Mouse (Mus musculus): ENCODE results near the gene Dnhd1. TPM values are rescaled to one million over a fixed set of nuclear protein-coding genes. Genes with fewer than 3 reads are reported as not detected.
"Not testable (repeated sequence)": the region's sequence is repeated elsewhere in the genome, so short reads cannot be mapped to it uniquely, and the experiment has no call there.

Gene Dnhd1
- polyA plus RNA-seq, 1 experiment from 2014 or later = 0.51 TPM

DNA sequence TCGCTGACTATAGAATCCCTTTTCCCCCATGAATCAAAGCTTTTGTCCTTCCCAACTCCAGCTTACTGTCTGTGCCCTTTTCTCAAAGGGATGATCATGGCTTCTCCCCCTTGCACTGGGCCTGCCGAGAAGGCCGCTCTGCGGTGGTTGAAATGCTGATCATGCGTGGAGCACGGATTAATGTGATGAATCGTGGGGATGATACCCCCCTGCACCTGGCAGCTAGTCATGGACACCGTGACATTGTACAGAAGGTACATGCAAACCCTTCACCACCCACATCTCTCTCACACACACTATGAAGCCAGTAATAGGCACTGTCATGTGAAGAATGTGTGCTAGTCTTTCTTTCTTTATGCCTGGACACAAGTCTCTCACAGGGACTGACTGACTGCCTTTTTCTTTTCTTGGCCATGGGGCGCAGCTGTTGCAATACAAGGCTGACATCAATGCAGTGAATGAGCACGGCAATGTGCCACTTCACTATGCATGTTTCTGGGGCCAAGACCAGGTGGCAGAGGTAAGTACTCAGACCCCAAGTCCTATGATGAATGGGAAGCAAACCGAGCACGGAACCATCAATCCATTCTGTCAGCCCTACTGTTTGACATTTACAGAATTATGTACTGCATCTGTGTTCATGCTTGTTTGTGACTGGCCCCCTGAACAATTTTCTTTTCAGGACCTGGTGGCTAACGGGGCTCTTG, 89.6 kb downstream of the Dnhd1 start:
- H3K36me3 ChIP-seq (ENCODE audit: control insufficient read depth, insufficient read depth, low read length) = peaks cover 40% of the 10 kb centered on the region
- H3K4me3 ChIP-seq (ENCODE audit: control insufficient read depth in 1 of 2, insufficient read depth in 1 of 2, low read depth in 1 of 2, low read length in 2 of 2) = no peak overlapping the region
- 91% methylated on average over 13 of the region's 13 CpGs for WGBS
- peaks cover 5 to 30% of the 10 kb centered on the region in 2 experiments for H3K4me1 ChIP-seq (ENCODE audit: control insufficient read depth in 2 of 2, insufficient read depth in 2 of 2, low read length in 2 of 2)
- H3K27me3 ChIP-seq (ENCODE audit: control insufficient read depth, insufficient read depth, low read length) = no peaks in the 10 kb centered on the region
- no peak overlapping the region for H3K4me2 ChIP-seq (ENCODE audit: low read length)
- H3K9me3 ChIP-seq (ENCODE audit: control insufficient read depth, low read length) = no peaks in the 10 kb centered on the region
- H3K9ac ChIP-seq (ENCODE audit: low read length) = no peak overlapping the region
- peak overlapping the region in 1 of 2 experiments; percentile 88; a peak in 2 of 4 replicates for H3K27ac ChIP-seq (replicated peaks in 1 of 2; ENCODE audit: control insufficient read depth in 1 of 2, insufficient read depth in 1 of 2, low read depth in 2 of 2, low read length in 2 of 2)
- ATAC-seq (ENCODE audit: insufficient number of reproducible peaks, insufficient read depth, low FRiP score, low read depth) = no peak

DNA sequence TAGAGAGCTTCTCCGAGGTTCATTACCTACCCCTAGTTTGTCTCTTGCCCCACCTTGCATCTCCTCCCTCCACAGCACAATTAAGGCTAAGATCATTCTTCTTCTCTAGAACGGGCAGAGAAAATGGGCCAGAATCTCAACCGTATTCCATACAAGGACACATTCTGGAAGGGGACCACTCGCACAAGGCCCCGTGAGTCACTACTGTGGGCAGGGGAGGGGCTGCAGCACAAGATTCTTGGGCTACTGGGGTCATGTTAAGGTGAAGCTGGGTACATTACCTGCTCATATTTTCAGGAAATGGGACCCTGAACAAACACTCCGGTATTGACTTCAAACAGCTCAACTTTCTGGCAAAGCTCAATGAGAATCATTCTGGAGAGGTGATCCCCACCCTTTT, 90.2 kb downstream of the Dnhd1 start:
- H3K27ac ChIP-seq (replicated peaks in 1 of 2; ENCODE audit: control insufficient read depth in 1 of 2, insufficient read depth in 1 of 2, low read depth in 2 of 2, low read length in 2 of 2) = 0 out of 4 replicates have a peak overlapping the region, but pooled peaks of 1 of the 2 experiments have one; percentile 8
- H3K27me3 ChIP-seq (ENCODE audit: control insufficient read depth, insufficient read depth, low read length) = no peaks in the 10 kb centered on the region
- ATAC-seq (ENCODE audit: insufficient number of reproducible peaks, insufficient read depth, low FRiP score, low read depth) = no peak
- peaks cover 40% of the 10 kb centered on the region for H3K36me3 ChIP-seq (ENCODE audit: control insufficient read depth, insufficient read depth, low read length)
- 88% methylated on average over 6 of the region's 6 CpGs for WGBS
- peaks cover 3 to 25% of the 10 kb centered on the region in 2 experiments for H3K4me1 ChIP-seq (ENCODE audit: control insufficient read depth in 2 of 2, insufficient read depth in 2 of 2, low read length in 2 of 2)
- H3K9ac ChIP-seq (ENCODE audit: low read length) = no peak overlapping the region
- H3K4me2 ChIP-seq (ENCODE audit: low read length) = no peak overlapping the region
- H3K9me3 ChIP-seq (ENCODE audit: control insufficient read depth, low read length) = no peaks in the 10 kb centered on the region
- H3K4me3 ChIP-seq (ENCODE audit: control insufficient read depth in 1 of 2, insufficient read depth in 1 of 2, low read depth in 1 of 2, low read length in 2 of 2) = no peak overlapping the region

DNA sequence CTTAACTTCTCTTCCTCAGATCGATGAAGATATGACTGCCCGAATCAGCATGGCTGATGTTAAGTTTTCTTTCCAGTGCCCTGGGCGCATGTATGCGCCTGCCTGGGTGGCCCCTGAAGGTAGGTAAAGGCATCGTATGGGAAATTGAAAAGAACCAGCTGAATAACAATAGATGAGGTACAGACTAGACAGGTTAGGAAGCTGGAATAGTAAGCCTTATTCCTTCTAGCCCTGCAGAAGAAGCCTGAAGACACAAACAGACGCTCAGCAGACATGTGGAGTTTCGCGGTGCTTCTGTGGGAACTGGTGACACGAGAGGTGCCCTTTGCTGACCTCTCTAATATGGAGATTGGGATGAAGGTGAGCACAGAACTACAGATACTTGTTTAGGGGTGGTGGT, 91.4 kb downstream of the Dnhd1 start:
- ATAC-seq (ENCODE audit: insufficient number of reproducible peaks, insufficient read depth, low FRiP score, low read depth) = no peak
- WGBS = 87% methylated on average over 9 of the region's 9 CpGs
- Histone ChIP-seq H3K9me3 (ENCODE audit: control insufficient read depth, low read length) (no peaks in the 10 kb centered on the region), H3K36me3 (ENCODE audit: control insufficient read depth, insufficient read depth, low read length) (peaks cover 50% of the 10 kb centered on the region), H3K27me3 (ENCODE audit: control insufficient read depth, insufficient read depth, low read length) (no peaks in the 10 kb centered on the region), H3K27ac (replicated peaks in 1 of 2; ENCODE audit: control insufficient read depth in 1 of 2, insufficient read depth in 1 of 2, low read depth in 2 of 2, low read length in 2 of 2) (no peak overlapping the region), H3K4me3 (ENCODE audit: control insufficient read depth in 1 of 2, insufficient read depth in 1 of 2, low read depth in 1 of 2, low read length in 2 of 2) (no peak overlapping the region), H3K9ac (ENCODE audit: low read length) (no peak overlapping the region), H3K4me2 (ENCODE audit: low read length) (no peak overlapping the region), H3K4me1 (ENCODE audit: control insufficient read depth in 2 of 2, insufficient read depth in 2 of 2, low read length in 2 of 2) (peaks cover 3 to 25% of the 10 kb centered on the region in 2 experiments)

DNA sequence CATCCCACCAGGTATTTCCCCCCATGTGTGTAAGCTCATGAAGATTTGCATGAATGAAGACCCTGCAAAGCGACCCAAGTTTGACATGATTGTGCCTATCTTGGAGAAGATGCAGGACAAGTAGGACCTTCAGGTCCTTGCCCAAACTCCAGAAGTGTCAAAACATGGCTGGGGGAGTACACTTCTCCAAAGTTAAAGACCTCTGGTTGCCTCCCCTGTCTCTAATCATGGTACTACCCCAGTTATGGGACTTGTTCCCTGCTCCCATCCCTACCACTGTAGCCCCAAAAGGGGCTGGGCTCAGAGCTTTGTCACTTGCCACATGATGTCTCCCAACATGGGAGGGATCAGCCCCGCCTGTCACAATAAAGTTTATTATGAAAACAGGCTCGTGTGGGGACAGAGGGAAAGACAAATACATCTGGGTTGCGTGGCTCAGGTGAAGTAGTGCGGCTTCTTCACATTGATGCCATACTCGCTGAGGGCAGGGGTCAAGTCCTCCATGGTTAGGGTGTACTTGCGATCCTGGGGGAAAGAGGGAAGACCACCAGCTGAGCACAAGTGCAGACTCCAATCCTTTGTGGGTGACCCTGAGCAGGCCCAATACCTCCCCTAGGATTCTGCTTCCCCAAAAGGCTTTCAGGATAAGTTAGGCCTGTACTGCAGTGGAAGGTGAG, 92.0 kb downstream of the Dnhd1 start:
- peak overlapping the region in 1 of 2 experiments; percentile 87; a peak in 1 of 4 replicates for H3K4me3 ChIP-seq (ENCODE audit: control insufficient read depth in 1 of 2, insufficient read depth in 1 of 2, low read depth in 1 of 2, low read length in 2 of 2)
- H3K36me3 ChIP-seq (ENCODE audit: control insufficient read depth, insufficient read depth, low read length) = peaks cover 56% of the 10 kb centered on the region
- not testable (repeated sequence) for H3K9me3 ChIP-seq (ENCODE audit: control insufficient read depth, low read length); ATAC-seq (ENCODE audit: insufficient number of reproducible peaks, insufficient read depth, low FRiP score, low read depth); H3K27ac ChIP-seq (replicated peaks in 1 of 2; ENCODE audit: control insufficient read depth in 1 of 2, insufficient read depth in 1 of 2, low read depth in 2 of 2, low read length in 2 of 2); H3K27me3 ChIP-seq (ENCODE audit: control insufficient read depth, insufficient read depth, low read length)
- H3K9ac ChIP-seq (ENCODE audit: low read length) = peak overlapping the region; percentile 86; the same call in 1 of the 2 replicates
- peak overlapping the region; percentile 85; the same call in 1 of the 2 replicates for H3K4me2 ChIP-seq (ENCODE audit: low read length)
- peaks cover 3 to 22% of the 10 kb centered on the region in 2 experiments for H3K4me1 ChIP-seq (ENCODE audit: control insufficient read depth in 2 of 2, insufficient read depth in 2 of 2, low read length in 2 of 2)
- WGBS = 78% methylated on average over 7 of the region's 7 CpGs

DNA sequence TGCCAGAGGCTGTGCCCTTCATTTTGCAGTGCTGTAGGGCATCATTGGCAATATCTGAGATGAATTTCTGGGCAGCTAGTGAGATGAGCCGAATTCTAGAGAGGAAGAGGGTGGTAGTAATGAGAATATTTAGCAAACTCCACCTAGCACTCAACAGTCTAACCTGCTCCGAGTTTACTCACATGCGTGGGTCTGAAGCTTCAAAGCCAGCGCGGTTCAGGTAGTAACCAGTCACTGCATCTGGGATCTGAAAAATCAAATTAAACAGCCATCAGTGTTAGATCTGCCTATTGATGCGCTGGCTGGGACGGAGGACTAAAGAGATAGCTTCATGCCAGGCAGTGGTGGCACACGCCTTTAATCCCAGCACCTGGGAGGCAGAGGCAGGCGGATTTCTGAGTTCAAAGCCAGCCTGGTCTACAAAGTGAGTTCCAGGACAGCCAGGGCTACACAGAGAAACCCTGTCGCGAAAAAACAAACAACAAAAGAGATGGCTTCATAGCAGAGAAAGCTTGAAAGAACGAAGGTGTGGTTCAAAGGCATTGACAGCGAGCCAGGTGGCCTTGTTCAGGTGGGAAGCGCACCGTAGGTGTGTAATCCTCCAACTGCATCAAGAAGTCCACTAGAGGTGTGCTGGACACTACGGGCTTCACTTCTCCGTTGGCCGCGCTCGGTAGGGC, 92.8 kb downstream of the Dnhd1 start:
- Histone ChIP-seq H3K36me3 (ENCODE audit: control insufficient read depth, insufficient read depth, low read length) (peaks cover 63% of the 10 kb centered on the region), H3K9ac (ENCODE audit: low read length) (peak overlapping the region; percentile 86), H3K4me1 (ENCODE audit: control insufficient read depth in 2 of 2, insufficient read depth in 2 of 2, low read length in 2 of 2) (peaks cover 3 to 15% of the 10 kb centered on the region in 2 experiments), H3K4me2 (ENCODE audit: low read length) (peak overlapping the region; percentile 85), H3K27ac (replicated peaks in 1 of 2; ENCODE audit: control insufficient read depth in 1 of 2, insufficient read depth in 1 of 2, low read depth in 2 of 2, low read length in 2 of 2) (peak overlapping the region in 1 of 2 experiments; percentile 77; a peak in 3 of 4 replicates), H3K4me3 (ENCODE audit: control insufficient read depth in 1 of 2, insufficient read depth in 1 of 2, low read depth in 1 of 2, low read length in 2 of 2) (peak overlapping the region; percentile 73 to 87)
- not testable (repeated sequence) for H3K9me3 ChIP-seq (ENCODE audit: control insufficient read depth, low read length); H3K27me3 ChIP-seq (ENCODE audit: control insufficient read depth, insufficient read depth, low read length); ATAC-seq (ENCODE audit: insufficient number of reproducible peaks, insufficient read depth, low FRiP score, low read depth)
- 31% methylated on average over 20 of the region's 20 CpGs for WGBS

DNA sequence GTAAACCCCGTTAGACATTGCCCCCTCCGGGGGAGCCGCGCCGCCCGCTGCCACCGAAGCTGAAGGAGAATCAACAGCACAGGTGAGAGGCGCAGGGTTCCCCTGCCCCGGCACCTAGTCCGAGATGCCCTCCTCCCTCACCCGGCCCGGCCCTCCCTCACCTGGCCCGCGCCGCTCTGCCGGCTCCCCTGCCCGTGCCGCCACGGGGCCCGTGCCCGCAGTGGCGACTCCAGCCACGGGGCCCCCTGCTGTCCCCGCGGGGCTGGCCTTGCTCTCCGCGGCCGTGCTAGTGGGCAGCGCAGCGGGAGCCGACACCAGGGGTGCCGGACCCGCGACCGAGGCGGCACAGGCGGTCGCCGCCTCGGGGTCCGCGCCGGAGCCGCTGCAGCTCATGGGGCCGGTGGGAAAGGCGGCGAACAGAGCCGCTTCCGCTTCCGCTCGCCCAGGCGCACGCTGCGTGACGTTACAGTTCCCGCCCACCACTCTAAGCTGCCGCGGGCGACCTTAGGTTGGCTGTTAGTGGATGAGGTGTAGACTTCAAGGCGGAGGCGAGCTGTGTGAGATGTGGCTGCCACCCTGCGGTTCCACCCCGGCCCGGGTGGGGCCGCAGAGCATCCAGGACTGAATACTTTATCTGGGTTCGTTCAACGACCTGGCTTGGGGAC, 93.4 kb downstream of the Dnhd1 start, which contains the start of gene Taf10:
Gene Taf10 (minus strand): TSS at position 436 of the 665 bp plus-strand sequence.
- no peaks in the 10 kb centered on the region for H3K9me3 ChIP-seq (ENCODE audit: control insufficient read depth, low read length)
- peaks cover 0 to 10% of the 10 kb centered on the region in 2 experiments; a peak in 2 of 4 replicates for H3K4me1 ChIP-seq (ENCODE audit: control insufficient read depth in 2 of 2, insufficient read depth in 2 of 2, low read length in 2 of 2)
- under 1% methylated on average over 67 of the region's 67 CpGs for WGBS
- H3K9ac ChIP-seq (ENCODE audit: low read length) = peak within 1 kb of the TSS; percentile 86
- peaks cover 69% of the 10 kb centered on the region for H3K36me3 ChIP-seq (ENCODE audit: control insufficient read depth, insufficient read depth, low read length)
- peak within 1 kb of the TSS; percentile 85 for H3K4me2 ChIP-seq (ENCODE audit: low read length)
- H3K27me3 ChIP-seq (ENCODE audit: control insufficient read depth, insufficient read depth, low read length) = no peaks in the 10 kb centered on the region
- peak within 1 kb of the TSS; percentile 73 to 87 for H3K4me3 ChIP-seq (ENCODE audit: control insufficient read depth in 1 of 2, insufficient read depth in 1 of 2, low read depth in 1 of 2, low read length in 2 of 2)
- peak; percentile 93 for ATAC-seq (ENCODE audit: insufficient number of reproducible peaks, insufficient read depth, low FRiP score, low read depth)
- peak within 1 kb of the TSS; percentile 51 to 77 for H3K27ac ChIP-seq (replicated peaks in 1 of 2; ENCODE audit: control insufficient read depth in 1 of 2, insufficient read depth in 1 of 2, low read depth in 2 of 2, low read length in 2 of 2)

DNA sequence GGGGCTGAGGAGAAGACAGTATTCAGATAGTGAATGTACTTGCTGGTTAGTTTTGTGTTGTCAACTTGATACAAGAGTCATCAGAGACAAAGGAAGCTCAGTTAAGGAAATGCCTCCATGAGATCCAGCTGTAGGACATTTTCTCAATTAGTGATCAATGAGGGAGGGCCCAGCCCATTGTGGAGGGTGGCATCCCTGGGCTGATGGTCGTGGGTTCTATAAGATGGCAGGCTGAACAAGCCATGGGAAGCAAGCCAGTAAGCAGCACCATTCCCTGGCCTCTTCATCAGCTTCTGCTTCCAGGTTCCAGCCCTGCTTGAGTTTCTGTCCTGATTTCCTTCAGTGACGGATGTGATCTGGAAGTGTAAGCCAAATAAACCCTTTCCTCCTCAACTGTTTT, 97.1 kb downstream of the Dnhd1 start:
- no peak overlapping the region for H3K9ac ChIP-seq (ENCODE audit: low read length)
- H3K36me3 ChIP-seq (ENCODE audit: control insufficient read depth, insufficient read depth, low read length) = peaks cover 41% of the 10 kb centered on the region
- H3K9me3 ChIP-seq (ENCODE audit: control insufficient read depth, low read length) = no peaks in the 10 kb centered on the region
- H3K27ac ChIP-seq (replicated peaks in 1 of 2; ENCODE audit: control insufficient read depth in 1 of 2, insufficient read depth in 1 of 2, low read depth in 2 of 2, low read length in 2 of 2) = no peak overlapping the region
- no peaks in the 10 kb centered on the region for H3K27me3 ChIP-seq (ENCODE audit: control insufficient read depth, insufficient read depth, low read length)
- WGBS = 72% methylated on average over 2 of the region's 2 CpGs
- no peak overlapping the region for H3K4me2 ChIP-seq (ENCODE audit: low read length)
- no peak overlapping the region for H3K4me3 ChIP-seq (ENCODE audit: control insufficient read depth in 1 of 2, insufficient read depth in 1 of 2, low read depth in 1 of 2, low read length in 2 of 2)
- ATAC-seq (ENCODE audit: insufficient number of reproducible peaks, insufficient read depth, low FRiP score, low read depth) = no peak
- peaks cover 3 to 11% of the 10 kb centered on the region in 2 experiments; a peak in 3 of 4 replicates for H3K4me1 ChIP-seq (ENCODE audit: control insufficient read depth in 2 of 2, insufficient read depth in 2 of 2, low read length in 2 of 2)

Measured in heart, embryonic 14.5 days (tissue).